Mouse (Mus musculus) heart, embryonic 16.5 days (tissue): ENCODE results near the gene Tle3. TPM values are rescaled to one million over a fixed set of nuclear protein-coding genes. Genes with fewer than 3 reads are reported as not detected.

Source experiments
- ATAC-seq: fragments of 200-750 bp; cut with Nextera tagmentation; replicated peaks from 2 replicates; pipeline ENCODE4 v1.8.0; 2017; ENCODE audit warnings: moderate number of reproducible peaks; ENCODE audit not compliant: insufficient read depth, low FRiP score; ENCODE audit errors: extremely low read depth
- H3K27ac ChIP-seq: fragments of 300-500 bp; sonication (generic); 2 replicates; pipeline ENCODE4 v1.5.1; 2014; ENCODE audit warnings: mild to moderate bottlenecking, low read length, control low read depth, moderate library complexity
- H3K27me3 ChIP-seq: fragments of 300-500 bp; sonication (generic); 2 replicates; pipeline ENCODE4 v1.6.1; 2014; ENCODE audit warnings: low read length, mixed read lengths; ENCODE audit not compliant: control insufficient read depth, insufficient read depth
- H3K36me3 ChIP-seq: fragments of 300-500 bp; sonication (generic); 2 replicates; pipeline ENCODE4 v1.6.1; 2014; ENCODE audit not compliant: control insufficient read depth, insufficient read depth
- H3K4me1 ChIP-seq: fragments of 300-500 bp; sonication (generic); 2 replicates; pipeline ENCODE4 v1.6.1; 2014; ENCODE audit warnings: low read length, mixed read lengths; ENCODE audit not compliant: control insufficient read depth, insufficient read depth
- H3K4me2 ChIP-seq: fragments of 300-500 bp; sonication (generic); 2 replicates; pipeline ENCODE4 v1.6.1; 2014; ENCODE audit warnings: low read depth, mild to moderate bottlenecking, control low read depth, low read length
- H3K4me3 ChIP-seq: fragments of 300-500 bp; sonication (generic); 2 replicates; pipeline ENCODE4 v1.5.1; 2014; ENCODE audit warnings: mild to moderate bottlenecking, control low read depth, low read length
- H3K9ac ChIP-seq: fragments of 300-500 bp; sonication (generic); 2 replicates; pipeline ENCODE4 v1.6.1; 2014; ENCODE audit warnings: low read length, control low read depth
- H3K9me3 ChIP-seq: fragments of 300-500 bp; sonication (generic); replicated peaks from 2 replicates; pipeline ENCODE4 v1.6.1; 2016; ENCODE audit warnings: low read length; ENCODE audit not compliant: control insufficient read depth
- WGBS: fragments of 180-500 bp; shearing (Covaris S2); extraction: QIAGEN DNeasy Blood & Tissue Kit; methylation state at CpG from one replicate; pipeline ENCODE4 v1.1.7; 2014; 5-methylcytosine and 5-hydroxymethylcytosine counted together
- polyA plus RNA-seq: library from polyadenylated mRNA; unstranded; fragments of >200 nt; fragmentation: Nextera tagmentation; extraction: Ambion mirVana; gene quantifications from 2 replicates; pipeline ENCODE4 v1.2.1, GENCODE M21; 2015

The Tle3 gene
- 9.8 and 10.8 TPM in 2 replicates for polyA plus RNA-seq

GRCm38 (mm10) chr9:61371755-61372509, at the start of gene Tle3:
Gene Tle3, plus strand, starts transcription at chr9:61372366.
- peak; percentile 56 for ATAC-seq
- no peaks in the 10 kb centered on the region for H3K9me3 ChIP-seq
- peak within 1 kb of the TSS; percentile 85 for H3K27ac ChIP-seq
- 1% methylated on average over 35 of the region's 35 CpGs for WGBS
- peaks cover 42% of the 10 kb centered on the region for H3K4me1 ChIP-seq
- H3K36me3 ChIP-seq, result no peaks in the 10 kb centered on the region
- H3K9ac ChIP-seq, result peak within 1 kb of the TSS; percentile 90
- peaks cover 37% of the 10 kb centered on the region for H3K27me3 ChIP-seq
- H3K4me3 ChIP-seq, result peak within 1 kb of the TSS; percentile 77
- H3K4me2 ChIP-seq, result peak within 1 kb of the TSS; percentile 91

GRCm38 (mm10) chr9:61323221-61323620, 48.9 kb upstream of the Tle3 start:
- H3K27ac ChIP-seq, result no peak overlapping the region
- H3K36me3 ChIP-seq, result no peaks in the 10 kb centered on the region
- peaks cover 97% of the 10 kb centered on the region for H3K27me3 ChIP-seq
- no peak overlapping the region for H3K9ac ChIP-seq
- ATAC-seq, result no peak
- peaks cover 22% of the 10 kb centered on the region for H3K4me1 ChIP-seq
- H3K4me2 ChIP-seq, result no peak overlapping the region
- no peak overlapping the region for H3K4me3 ChIP-seq
- H3K9me3 ChIP-seq, result peaks cover 6% of the 10 kb centered on the region; the same call in 1 of the 2 replicates
- 57% methylated on average over 5 of the region's 5 CpGs for WGBS

GRCm38 (mm10) chr9:61323879-61324278, 48.3 kb upstream of the Tle3 start:
- Histone ChIP-seq H3K36me3 (no peaks in the 10 kb centered on the region), H3K27me3 (peaks cover 97% of the 10 kb centered on the region), H3K9me3 (peaks cover 4% of the 10 kb centered on the region; the same call in 1 of the 2 replicates), H3K9ac (no peak overlapping the region), H3K4me2 (no peak overlapping the region), H3K4me1 (peaks cover 22% of the 10 kb centered on the region), H3K27ac (no peak overlapping the region), H3K4me3 (no peak overlapping the region)
- no peak for ATAC-seq
- 76% methylated on average over 3 of the region's 3 CpGs for WGBS

GRCm38 (mm10) chr9:61324354-61324753, 47.8 kb upstream of the Tle3 start:
- no peak for ATAC-seq
- H3K36me3 ChIP-seq, result no peaks in the 10 kb centered on the region
- no peak overlapping the region for H3K4me2 ChIP-seq
- no peak overlapping the region for H3K9ac ChIP-seq
- H3K4me1 ChIP-seq, result peaks cover 22% of the 10 kb centered on the region
- no peak overlapping the region for H3K4me3 ChIP-seq
- peaks cover 97% of the 10 kb centered on the region for H3K27me3 ChIP-seq
- no peaks in the 10 kb centered on the region for H3K9me3 ChIP-seq
- H3K27ac ChIP-seq, result no peak overlapping the region
- WGBS, result 20% methylated on average over 12 of the region's 12 CpGs

- H3K4me1 ChIP-seq, result peaks cover 22% of the 10 kb centered on the region
Measured at GRCm38 (mm10) chr9:61325012-61325411, 47.2 kb upstream of the Tle3 start.

GRCm38 (mm10) chr9:61325931-61326351, 46.2 kb upstream of the Tle3 start:
- no peaks in the 10 kb centered on the region for H3K36me3 ChIP-seq
- no peak overlapping the region for H3K27ac ChIP-seq
- peaks cover 22% of the 10 kb centered on the region for H3K4me1 ChIP-seq
- no peak overlapping the region for H3K4me2 ChIP-seq
- no peak overlapping the region for H3K4me3 ChIP-seq
- H3K27me3 ChIP-seq, result peaks cover 98% of the 10 kb centered on the region
- H3K9me3 ChIP-seq, result no peaks in the 10 kb centered on the region
- H3K9ac ChIP-seq, result no peak overlapping the region
- no peak for ATAC-seq
- WGBS, result 10% methylated on average over 7 of the region's 7 CpGs

More at GRCm38 (mm10) chr9:61325012-61325411, 47.2 kb upstream of the Tle3 start:
- H3K36me3 ChIP-seq, result no peaks in the 10 kb centered on the region
- no peaks in the 10 kb centered on the region for H3K9me3 ChIP-seq
- WGBS, result 29% methylated on average over 2 of the region's 2 CpGs
- H3K27me3 ChIP-seq, result peaks cover 97% of the 10 kb centered on the region
- H3K4me2 ChIP-seq, result no peak overlapping the region
- no peak overlapping the region for H3K9ac ChIP-seq
- H3K27ac ChIP-seq, result no peak overlapping the region
- H3K4me3 ChIP-seq, result no peak overlapping the region
- ATAC-seq, result no peak

GRCm38 (mm10) chr9:61326922-61327321, 45.2 kb upstream of the Tle3 start:
- Histone ChIP-seq H3K9ac (no peak overlapping the region), H3K36me3 (no peaks in the 10 kb centered on the region), H3K27ac (no peak overlapping the region), H3K27me3 (peaks cover 98% of the 10 kb centered on the region), H3K4me2 (no peak overlapping the region), H3K4me1 (peaks cover 16% of the 10 kb centered on the region), H3K4me3 (no peak overlapping the region), H3K9me3 (no peaks in the 10 kb centered on the region)
- no peak for ATAC-seq
- 51% methylated on average over 8 of the region's 8 CpGs for WGBS

GRCm38 (mm10) chr9:61328173-61328572, 44.0 kb upstream of the Tle3 start:
- Histone ChIP-seq H3K4me1 (peaks cover 8% of the 10 kb centered on the region), H3K27me3 (peaks cover 98% of the 10 kb centered on the region), H3K9ac (no peak overlapping the region), H3K27ac (no peak overlapping the region), H3K4me3 (no peak overlapping the region), H3K9me3 (no peaks in the 10 kb centered on the region), H3K4me2 (no peak overlapping the region), H3K36me3 (no peaks in the 10 kb centered on the region)
- ATAC-seq, result no peak
- 73% methylated on average over 5 of the region's 5 CpGs for WGBS

GRCm38 (mm10) chr9:61330747-61331146, 41.4 kb upstream of the Tle3 start:
- Histone ChIP-seq H3K4me1 (peaks cover 6% of the 10 kb centered on the region), H3K9ac (no peak overlapping the region), H3K9me3 (no peaks in the 10 kb centered on the region), H3K27ac (no peak overlapping the region), H3K27me3 (peaks cover 98% of the 10 kb centered on the region), H3K4me3 (no peak overlapping the region), H3K36me3 (no peaks in the 10 kb centered on the region), H3K4me2 (no peak overlapping the region)
- 88% methylated on average over 9 of the region's 9 CpGs for WGBS
- ATAC-seq, result no peak
